Mouse (Mus musculus) heart, postnatal 0 days (tissue): ENCODE data around the gene Aknad1.

Experiments
- CTCF ChIP-seq: IDR thresholded peaks from 2 replicates; pipeline ENCODE4 v1.5.1; 2016; ENCODE audit warnings: antibody characterized with exemption, control low read depth, low read depth
- EP300 ChIP-seq: IDR thresholded peaks from 2 replicates; pipeline ENCODE4 v1.6.1; 2016; ENCODE audit warnings: antibody characterized with exemption, low read depth

- TF ChIP-seq CTCF (no peak), EP300 (no peak)
Measured at GRCm38 (mm10) chr3:108794780-108795179, 55.3 kb downstream of the Aknad1 start.
